Mouse (Mus musculus) ES-Bruce4 (cell line): ENCODE measurements at regions not wholly inside any gene's neighbourhood (a gene's known extent, or its start where the extent isn't known, plus 50 kb on each side); places are given as distances from the start of the nearest gene placed in this dataset.

Experiments used
- CTCF ChIP-seq: IDR thresholded peaks from one replicate; pipeline ENCODE4 v1.8.1; 2011; ENCODE audit warnings: low read depth, low read length
- POLR2A ChIP-seq: IDR thresholded peaks from one replicate; pipeline ENCODE4 v1.8.1; 2011; ENCODE audit warnings: low read length; ENCODE audit not compliant: insufficient read depth

DNA sequence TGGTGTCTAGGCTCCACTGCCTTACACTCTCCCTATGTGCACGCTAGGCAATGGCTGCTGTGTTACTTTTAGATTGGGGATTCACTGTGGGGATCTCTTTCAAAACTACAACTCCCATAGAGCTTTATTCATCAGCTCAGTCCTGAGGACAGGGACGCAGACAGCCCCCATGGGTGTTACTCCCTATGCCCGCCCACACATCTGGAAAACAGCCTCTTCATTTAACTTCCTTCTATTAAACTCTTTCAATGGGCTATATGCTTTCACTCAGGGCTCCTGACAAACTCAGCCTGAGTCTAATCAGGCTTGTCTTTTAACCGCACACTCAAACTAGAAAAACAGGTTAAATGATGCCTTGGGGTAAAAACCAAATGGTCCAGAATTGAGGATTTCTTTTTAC is 95.3 kb upstream of the Mdm1 start:
- no peak for TF ChIP-seq CTCF
- no peak for TF ChIP-seq POLR2A
